Mouse (Mus musculus) intestine, embryonic 16.5 days (tissue): ENCODE results near the gene Ankrd26. TPM values are rescaled to one million over a fixed set of nuclear protein-coding genes. Genes with fewer than 3 reads are reported as not detected.
"Not testable (repeated sequence)": the region's sequence is repeated elsewhere in the genome, so short reads cannot be mapped to it uniquely, and the experiment has no call there.

Source experiments
- ATAC-seq: fragments of 200-750 bp; cut with Nextera tagmentation; 2 replicates; pipeline ENCODE4 v1.8.0; 2017; ENCODE audit warnings: moderate TSS enrichment, moderate library complexity
- H3K27ac ChIP-seq: fragments of 300-500 bp; sonication (generic); 2 replicates; pipeline ENCODE4 v1.5.1; 2014; ENCODE audit warnings: mild to moderate bottlenecking, low read length
- H3K27me3 ChIP-seq: fragments of 300-500 bp; sonication (generic); replicated peaks from 2 replicates; pipeline ENCODE4 v1.6.1; 2014; ENCODE audit warnings: low read length, control low read depth, mixed read lengths; ENCODE audit not compliant: control insufficient read depth, insufficient read depth
- H3K36me3 ChIP-seq: fragments of 300-500 bp; sonication (generic); 2 replicates; pipeline ENCODE4 v1.6.1; 2014; ENCODE audit warnings: low read length, control low read depth; ENCODE audit not compliant: control insufficient read depth, insufficient read depth
- H3K4me1 ChIP-seq: fragments of 300-500 bp; sonication (generic); 2 replicates; pipeline ENCODE4 v1.6.1; 2014; ENCODE audit warnings: low read length, control low read depth, mixed read lengths; ENCODE audit not compliant: control insufficient read depth, insufficient read depth
- H3K4me2 ChIP-seq: fragments of 300-500 bp; sonication (generic); 2 replicates; pipeline ENCODE4 v1.6.1; 2014; ENCODE audit warnings: low read depth, low read length, control low read depth
- H3K4me3 ChIP-seq: fragments of 300-500 bp; sonication (generic); 2 replicates; pipeline ENCODE4 v1.5.1; 2014; ENCODE audit warnings: mild to moderate bottlenecking, low read length
- H3K9ac ChIP-seq: fragments of 300-500 bp; sonication (generic); 2 replicates; pipeline ENCODE4 v1.6.1; 2014; ENCODE audit warnings: low read depth, low read length
- H3K9me3 ChIP-seq: fragments of 300-500 bp; sonication (generic); 2 replicates; pipeline ENCODE4 v1.6.1; 2016; ENCODE audit warnings: low read length, control low read depth; ENCODE audit not compliant: control insufficient read depth
- WGBS: fragments of 180-500 bp; shearing (Covaris S2); extraction: QIAGEN DNeasy Blood & Tissue Kit; methylation state at CpG from one replicate; pipeline ENCODE4 v1.1.7; 2014; 5-methylcytosine and 5-hydroxymethylcytosine counted together
- polyA plus RNA-seq: library from polyadenylated mRNA; unstranded; fragments of >200 nt; fragmentation: Nextera tagmentation; extraction: Ambion mirVana; gene quantifications from 2 replicates; pipeline ENCODE4 v1.2.1, GENCODE M21; 2015

Ankrd26 gene
- polyA plus RNA-seq, 1 experiment from 2014 or later: 8.6 TPM

DNA sequence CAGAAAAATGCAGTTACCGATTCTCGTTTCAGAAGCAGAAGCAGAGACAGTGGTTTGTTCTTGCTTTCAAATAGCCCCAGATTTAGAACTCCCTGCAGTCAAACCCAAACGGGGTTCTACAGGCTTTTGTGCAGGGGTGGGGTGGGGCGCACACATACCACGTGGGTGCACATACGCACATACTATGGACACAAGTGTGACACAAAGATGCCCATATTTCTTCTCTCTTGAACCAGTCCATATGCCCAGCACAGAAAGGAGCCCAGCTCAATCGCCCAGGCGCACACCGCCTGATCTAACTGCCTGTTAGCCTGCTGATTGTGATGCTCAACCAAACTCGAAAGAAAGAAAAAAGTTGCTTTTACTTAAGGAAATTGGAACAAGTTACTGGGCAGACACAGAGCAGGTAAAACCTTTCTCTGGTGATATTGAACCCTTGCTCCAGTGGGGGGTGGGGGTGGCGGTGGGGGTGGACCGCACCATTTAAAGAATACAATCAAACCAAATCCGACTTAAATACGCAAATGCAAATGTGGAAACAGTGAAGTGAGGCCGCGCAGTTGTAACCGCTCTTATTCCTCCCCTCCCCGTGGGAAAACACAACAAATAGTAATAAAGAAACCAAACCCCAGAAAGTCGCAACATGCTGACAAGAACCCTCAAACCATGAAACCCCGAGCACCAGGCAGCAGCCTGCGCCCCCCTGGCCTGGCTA lies 30.8 kb upstream of the Ankrd26 start:
- no peak for ATAC-seq

GRCm38 (mm10) chr6:118578741-118579140 lies 16.7 kb upstream of the Ankrd26 start:
- not testable (repeated sequence) for H3K4me1 ChIP-seq, H3K27ac ChIP-seq, ATAC-seq, H3K36me3 ChIP-seq, H3K9me3 ChIP-seq, H3K9ac ChIP-seq, H3K4me2 ChIP-seq, H3K27me3 ChIP-seq, H3K4me3 ChIP-seq
- WGBS: 76% methylated on average over 4 of the region's 4 CpGs

More for the DNA sequence above, 30.8 kb upstream of the Ankrd26 start:
- Histone ChIP-seq H3K36me3 (no peaks in the 10 kb centered on the region), H3K4me3 (peak overlapping the region; percentile 56), H3K9ac (peak overlapping the region; percentile 65), H3K9me3 (no peaks in the 10 kb centered on the region), H3K27ac (no peak overlapping the region), H3K27me3 (peaks cover 5% of the 10 kb centered on the region; the same call in 1 of the 2 replicates), H3K4me2 (peak overlapping the region; percentile 89), H3K4me1 (peaks cover 6% of the 10 kb centered on the region)
- 37% methylated on average over 21 of the region's 21 CpGs for WGBS

GRCm38 (mm10) chr6:118574351-118574750 lies 12.3 kb upstream of the Ankrd26 start:
- no peak for ATAC-seq
- no peaks in the 10 kb centered on the region for H3K9me3 ChIP-seq
- WGBS: 74% methylated on average over 6 of the region's 6 CpGs

DNA sequence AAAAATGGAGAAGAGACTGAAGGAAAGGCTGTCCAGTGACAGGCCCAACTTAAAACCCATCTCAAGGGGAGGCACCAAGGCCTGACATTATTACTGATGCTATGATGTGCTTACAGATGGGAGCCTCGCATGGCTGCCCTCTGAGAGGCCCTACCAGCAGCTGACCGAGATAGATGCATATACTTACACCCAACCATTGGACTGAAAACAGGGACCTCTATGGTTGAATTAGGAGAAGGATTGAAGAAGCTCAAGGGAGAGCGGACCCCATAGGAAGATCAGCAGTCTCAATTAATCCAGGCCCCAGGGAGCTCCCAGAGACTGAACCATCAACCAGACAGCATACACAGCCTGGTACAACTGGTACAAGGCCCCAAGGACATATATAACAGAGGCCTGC lies 5.8 kb upstream of the Ankrd26 start:
- Histone ChIP-seq H3K4me3 (no peak overlapping the region), H3K27me3 (no peaks in the 10 kb centered on the region)

More at GRCm38 (mm10) chr6:118574351-118574750, 12.3 kb upstream of the Ankrd26 start:
- H3K9ac ChIP-seq: no peak overlapping the region
- H3K27me3 ChIP-seq: no peaks in the 10 kb centered on the region
- no peak overlapping the region for H3K4me3 ChIP-seq
- H3K27ac ChIP-seq: no peak overlapping the region
- no peak overlapping the region for H3K4me2 ChIP-seq
- no peaks in the 10 kb centered on the region for H3K4me1 ChIP-seq
- H3K36me3 ChIP-seq: no peaks in the 10 kb centered on the region

DNA sequence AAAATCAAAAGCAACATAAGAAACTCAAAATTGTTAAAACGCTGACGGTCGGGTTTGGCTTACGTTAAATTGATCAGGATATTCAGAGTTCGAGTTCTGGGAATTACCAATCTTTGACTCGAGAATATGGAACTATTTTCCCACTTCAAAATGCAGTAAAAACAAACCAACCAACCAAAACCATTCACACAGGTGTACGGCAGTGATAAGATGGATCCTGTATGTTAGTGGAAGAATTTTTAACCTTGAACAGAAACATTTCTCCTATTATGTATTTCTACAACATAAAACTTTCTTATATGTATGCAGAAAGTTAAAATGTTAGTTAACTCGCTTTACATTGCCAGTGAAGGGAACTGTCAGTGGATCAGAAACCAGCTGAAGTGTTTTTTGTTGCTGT lies 801 bp downstream of the Ankrd26 start:
- WGBS: 77% methylated on average over 8 of the region's 8 CpGs

More for the DNA sequence above, 5.8 kb upstream of the Ankrd26 start:
- H3K4me1 ChIP-seq: no peaks in the 10 kb centered on the region
- 89% methylated on average over 3 of the region's 3 CpGs for WGBS
- H3K9ac ChIP-seq: no peak overlapping the region
- no peak for ATAC-seq
- H3K9me3 ChIP-seq: no peaks in the 10 kb centered on the region
- no peaks in the 10 kb centered on the region for H3K36me3 ChIP-seq
- H3K27ac ChIP-seq: no peak overlapping the region
- no peak overlapping the region for H3K4me2 ChIP-seq

GRCm38 (mm10) chr6:118538627-118539026 lies 23.4 kb downstream of the Ankrd26 start:
- ATAC-seq: no peak

More for the DNA sequence above, 801 bp downstream of the Ankrd26 start:
- peak overlapping the region; percentile 82 for H3K4me2 ChIP-seq
- peaks cover 9% of the 10 kb centered on the region; the same call in 1 of the 2 replicates for H3K36me3 ChIP-seq
- H3K27me3 ChIP-seq: no peaks in the 10 kb centered on the region
- no peaks in the 10 kb centered on the region for H3K9me3 ChIP-seq
- no peak overlapping the region for H3K27ac ChIP-seq
- H3K9ac ChIP-seq: peak overlapping the region; percentile 87
- H3K4me3 ChIP-seq: peak overlapping the region; percentile 71
- H3K4me1 ChIP-seq: peaks cover 5% of the 10 kb centered on the region; the same call in 1 of the 2 replicates
- ATAC-seq: no peak

DNA sequence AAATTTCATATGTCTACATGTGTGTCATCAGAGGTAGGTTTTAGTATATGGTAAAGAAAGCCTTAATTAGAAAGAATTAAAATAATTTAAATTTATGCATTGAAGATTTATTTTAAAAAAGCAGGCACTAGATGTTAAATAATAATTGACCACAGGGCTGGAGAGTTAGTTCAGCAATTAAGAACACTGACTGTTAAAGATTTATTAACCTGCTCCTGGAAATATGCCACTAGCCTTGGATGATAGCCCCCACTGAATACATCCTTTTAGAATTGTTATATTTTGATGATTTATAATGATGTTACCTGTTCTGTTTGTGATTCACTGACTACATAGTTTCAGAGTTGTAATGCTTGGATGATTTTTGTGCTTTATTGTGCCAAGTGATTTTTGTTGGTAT lies 24.8 kb downstream of the Ankrd26 start:
- H3K36me3 ChIP-seq, H3K4me2 ChIP-seq, ATAC-seq, H3K27ac ChIP-seq, H3K4me3 ChIP-seq, H3K9ac ChIP-seq, H3K4me1 ChIP-seq, H3K9me3 ChIP-seq, H3K27me3 ChIP-seq: not testable (repeated sequence)

More at GRCm38 (mm10) chr6:118538627-118539026, 23.4 kb downstream of the Ankrd26 start:
- Histone ChIP-seq H3K4me2 (no peak overlapping the region), H3K4me3 (no peak overlapping the region), H3K27ac (no peak overlapping the region), H3K9ac (no peak overlapping the region), H3K4me1 (no peaks in the 10 kb centered on the region), H3K36me3 (peaks cover 2% of the 10 kb centered on the region; the same call in 1 of the 2 replicates), H3K27me3 (no peaks in the 10 kb centered on the region), H3K9me3 (no peaks in the 10 kb centered on the region)
- 86% methylated on average over 4 of the region's 4 CpGs for WGBS

DNA sequence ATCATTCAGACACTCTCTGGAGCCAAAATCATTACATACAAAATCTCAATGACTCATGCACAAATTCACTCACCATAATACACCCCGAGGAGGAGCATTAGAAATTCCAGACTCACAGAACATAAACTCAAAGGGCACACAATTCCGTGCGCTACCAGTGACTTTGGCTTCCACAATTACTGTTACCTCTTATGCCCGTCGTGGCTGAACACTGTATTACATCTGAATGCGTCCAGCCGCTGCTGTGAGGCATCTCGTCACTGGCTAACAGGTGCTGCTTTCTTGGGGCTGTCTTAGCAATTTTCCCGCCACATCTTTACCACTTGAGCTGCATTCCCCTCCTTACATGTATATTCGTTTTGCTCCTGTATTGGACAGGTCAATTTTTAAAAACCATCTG lies 26.7 kb downstream of the Ankrd26 start:
- Histone ChIP-seq H3K27ac (no peak overlapping the region), H3K9ac (no peak overlapping the region), H3K9me3 (no peaks in the 10 kb centered on the region), H3K4me1 (no peaks in the 10 kb centered on the region), H3K27me3 (no peaks in the 10 kb centered on the region), H3K4me3 (no peak overlapping the region), H3K4me2 (no peak overlapping the region), H3K36me3 (peaks cover 9% of the 10 kb centered on the region)
- ATAC-seq: no peak
- 92% methylated on average over 10 of the region's 10 CpGs for WGBS

DNA sequence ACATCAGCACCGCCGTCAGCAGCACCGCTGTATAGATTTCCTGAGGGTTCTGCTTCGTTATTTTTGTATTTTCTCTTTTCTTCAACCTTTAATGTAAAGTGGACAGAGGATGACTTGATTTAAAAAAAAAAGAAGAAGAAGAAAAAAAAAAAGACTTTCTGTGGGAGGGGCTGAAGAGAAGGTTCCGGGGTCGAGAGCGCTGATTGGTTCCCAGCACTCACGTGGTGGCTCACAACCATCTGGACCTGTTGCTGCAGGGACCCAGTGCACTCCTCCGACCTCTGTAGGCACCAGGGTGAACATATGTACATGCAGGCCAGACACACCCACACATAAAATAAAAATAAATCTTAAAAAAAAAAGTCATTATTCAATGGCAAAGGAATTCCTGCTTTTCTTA lies 28.6 kb downstream of the Ankrd26 start:
- Histone ChIP-seq H3K4me2 (no peak overlapping the region), H3K36me3 (peaks cover 9% of the 10 kb centered on the region), H3K4me3 (no peak overlapping the region), H3K4me1 (no peaks in the 10 kb centered on the region), H3K9me3 (no peaks in the 10 kb centered on the region), H3K27me3 (no peaks in the 10 kb centered on the region), H3K27ac (no peak overlapping the region), H3K9ac (no peak overlapping the region)
- no peak for ATAC-seq
- 91% methylated on average over 9 of the region's 9 CpGs for WGBS
